Mouse (Mus musculus): ENCODE results near the gene Gm10638. TPM values are rescaled to one million over a fixed set of nuclear protein-coding genes. Genes with fewer than 3 reads are reported as not detected.

Gm10638 gene
- polyA plus RNA-seq, 1 experiment: 1.3 TPM

GRCm38 (mm10) chr8:86720756-86721459 lies 24.6 kb upstream of the Gm10638 start:
- no peak for DNase-seq (ENCODE audit: low read depth in 1 of 2, low spot score in 2 of 2)

GRCm38 (mm10) chr8:86721490-86721889 lies 24.0 kb upstream of the Gm10638 start:
- H3K4me3 ChIP-seq (ENCODE audit: extremely low read depth, insufficient read depth, insufficient read length): no peak overlapping the region
- peaks cover 8% of the 10 kb centered on the region for H3K36me3 ChIP-seq (ENCODE audit: control insufficient read depth, insufficient read depth, low read length)
- 78% methylated on average over 2 of the region's 2 CpGs for WGBS
- peaks cover 4% of the 10 kb centered on the region; the same call in 1 of the 2 replicates for H3K4me1 ChIP-seq (ENCODE audit: control insufficient read depth, insufficient read depth, insufficient read length)
- no peak for DNase-seq (ENCODE audit: low read depth in 1 of 2, low spot score in 2 of 2)
- TF ChIP-seq CTCF (IDR thresholded peaks at IDR 0.05; ENCODE audit: extremely low read depth, insufficient read depth, insufficient read length, insufficient replicate concordance) (no peak), POLR2A (IDR thresholded peaks at IDR 0.05; ENCODE audit: low read depth, low read length) (no peak)
- H3K27ac ChIP-seq (ENCODE audit: insufficient read depth, low read length): no peak overlapping the region
- no peaks in the 10 kb centered on the region for H3K27me3 ChIP-seq (ENCODE audit: control insufficient read depth, insufficient read depth, low read length)

More at GRCm38 (mm10) chr8:86720756-86721459, 24.6 kb upstream of the Gm10638 start:
- Histone ChIP-seq H3K4me3 (ENCODE audit: extremely low read depth, insufficient read depth, insufficient read length) (no peak overlapping the region), H3K27ac (ENCODE audit: insufficient read depth, low read length) (no peak overlapping the region), H3K27me3 (ENCODE audit: control insufficient read depth, insufficient read depth, low read length) (no peaks in the 10 kb centered on the region), H3K4me1 (ENCODE audit: control insufficient read depth, insufficient read depth, insufficient read length) (peaks cover 4% of the 10 kb centered on the region; the same call in 1 of the 2 replicates), H3K36me3 (ENCODE audit: control insufficient read depth, insufficient read depth, low read length) (peaks cover 8% of the 10 kb centered on the region)
- TF ChIP-seq CTCF (IDR thresholded peaks at IDR 0.05; ENCODE audit: extremely low read depth, insufficient read depth, insufficient read length, insufficient replicate concordance): no peak
- TF ChIP-seq POLR2A (IDR thresholded peaks at IDR 0.05; ENCODE audit: low read depth, low read length): no peak
- 87% methylated on average over 6 of the region's 6 CpGs for WGBS

GRCm38 (mm10) chr8:86726959-86727358 lies 18.5 kb upstream of the Gm10638 start:
- no peak for DNase-seq (ENCODE audit: low read depth in 1 of 2, low spot score in 2 of 2)
- H3K4me3 ChIP-seq (ENCODE audit: extremely low read depth, insufficient read depth, insufficient read length): no peak overlapping the region
- H3K4me1 ChIP-seq (ENCODE audit: control insufficient read depth, insufficient read depth, insufficient read length): no peaks in the 10 kb centered on the region; the same call in 1 of the 2 replicates
- no peaks in the 10 kb centered on the region for H3K27me3 ChIP-seq (ENCODE audit: control insufficient read depth, insufficient read depth, low read length)
- TF ChIP-seq CTCF (IDR thresholded peaks at IDR 0.05; ENCODE audit: extremely low read depth, insufficient read depth, insufficient read length, insufficient replicate concordance): no peak
- 72% methylated on average over 6 of the region's 6 CpGs for WGBS
- 0 out of 2 replicates have a peak overlapping the region, but pooled peaks have one; percentile 40 for H3K27ac ChIP-seq (ENCODE audit: insufficient read depth, low read length)
- peaks cover 1% of the 10 kb centered on the region; the same call in 1 of the 2 replicates for H3K36me3 ChIP-seq (ENCODE audit: control insufficient read depth, insufficient read depth, low read length)

GRCm38 (mm10) chr8:86728224-86728950 lies 17.1 kb upstream of the Gm10638 start:
- WGBS: 78% methylated on average over 19 of the region's 19 CpGs
- peaks cover 1% of the 10 kb centered on the region; the same call in 1 of the 2 replicates for H3K36me3 ChIP-seq (ENCODE audit: control insufficient read depth, insufficient read depth, low read length)
- no peaks in the 10 kb centered on the region for H3K27me3 ChIP-seq (ENCODE audit: control insufficient read depth, insufficient read depth, low read length)
- TF ChIP-seq CTCF (IDR thresholded peaks at IDR 0.05; ENCODE audit: extremely low read depth, insufficient read depth, insufficient read length, insufficient replicate concordance) (no peak), POLR2A (IDR thresholded peaks at IDR 0.05; ENCODE audit: low read depth, low read length) (no peak)
- H3K4me1 ChIP-seq (ENCODE audit: control insufficient read depth, insufficient read depth, insufficient read length): no peaks in the 10 kb centered on the region; the same call in 1 of the 2 replicates
- H3K4me3 ChIP-seq (ENCODE audit: extremely low read depth, insufficient read depth, insufficient read length): no peak overlapping the region
- DNase-seq (ENCODE audit: low read depth in 1 of 2, low spot score in 2 of 2): no peak
- peak overlapping the region; percentile 63 for H3K27ac ChIP-seq (ENCODE audit: insufficient read depth, low read length)

- H3K4me1 ChIP-seq (ENCODE audit: control insufficient read depth, insufficient read depth, insufficient read length): peaks cover 3% of the 10 kb centered on the region; the same call in 1 of the 2 replicates
- TF ChIP-seq POLR2A (IDR thresholded peaks at IDR 0.05; ENCODE audit: low read depth, low read length) (no peak), CTCF (IDR thresholded peaks at IDR 0.05; ENCODE audit: extremely low read depth, insufficient read depth, insufficient read length, insufficient replicate concordance) (no peak)
- peaks cover 1% of the 10 kb centered on the region; the same call in 1 of the 2 replicates for H3K36me3 ChIP-seq (ENCODE audit: control insufficient read depth, insufficient read depth, low read length)
- no peak overlapping the region for H3K27ac ChIP-seq (ENCODE audit: insufficient read depth, low read length)
- 70% methylated on average over 3 of the region's 3 CpGs for WGBS
- DNase-seq (ENCODE audit: low read depth in 1 of 2, low spot score in 2 of 2): no peak
- H3K27me3 ChIP-seq (ENCODE audit: control insufficient read depth, insufficient read depth, low read length): no peaks in the 10 kb centered on the region
- no peak overlapping the region for H3K4me3 ChIP-seq (ENCODE audit: extremely low read depth, insufficient read depth, insufficient read length)
Measured at GRCm38 (mm10) chr8:86730303-86730702, 15.2 kb upstream of the Gm10638 start.

- WGBS: 91% methylated on average over 1 of the region's 1 CpGs
- TF ChIP-seq POLR2A (IDR thresholded peaks at IDR 0.05; ENCODE audit: low read depth, low read length) (no peak), CTCF (IDR thresholded peaks at IDR 0.05; ENCODE audit: extremely low read depth, insufficient read depth, insufficient read length, insufficient replicate concordance) (no peak)
- H3K4me1 ChIP-seq (ENCODE audit: control insufficient read depth, insufficient read depth, insufficient read length): peaks cover 6% of the 10 kb centered on the region; the same call in 1 of the 2 replicates
- DNase-seq (ENCODE audit: low read depth in 1 of 2, low spot score in 2 of 2): no peak
- H3K4me3 ChIP-seq (ENCODE audit: extremely low read depth, insufficient read depth, insufficient read length): no peak overlapping the region
- H3K27ac ChIP-seq (ENCODE audit: insufficient read depth, low read length): no peak overlapping the region
- no peaks in the 10 kb centered on the region for H3K27me3 ChIP-seq (ENCODE audit: control insufficient read depth, insufficient read depth, low read length)
- H3K36me3 ChIP-seq (ENCODE audit: control insufficient read depth, insufficient read depth, low read length): 0 out of 2 replicates have a peak, but pooled peaks cover 1% of the 10 kb centered on the region
Measured at GRCm38 (mm10) chr8:86730860-86731259, 14.6 kb upstream of the Gm10638 start.

Measured in spleen, adult 2 months (tissue).